ENCODE assay signal across 35 mouse cellular contexts in the genomic region with DNA sequence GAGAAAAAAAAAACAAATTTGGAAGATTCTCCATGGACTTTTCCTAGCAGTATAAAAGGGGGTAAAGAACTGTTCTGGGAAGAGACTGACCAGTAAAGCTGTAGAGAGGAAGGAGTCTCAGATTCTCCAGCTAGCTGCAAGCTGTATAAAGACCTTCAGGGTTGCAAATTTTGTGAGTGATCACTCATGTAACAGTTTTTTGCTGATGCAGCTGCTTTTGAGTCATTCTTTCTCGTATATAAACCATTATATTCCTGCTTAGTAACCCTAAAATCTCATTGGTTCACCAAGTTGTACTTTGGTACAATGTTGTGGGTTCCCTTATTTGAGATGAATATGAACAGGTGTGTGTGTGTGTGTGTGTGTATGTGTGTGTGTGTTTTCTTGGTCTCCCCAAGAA.
"Had no signal": no experiment of that assay in that cellular context is flagged by ENCODE, and none has a peak within 500 bp of the region (broad histone marks: within the 10 kb centered on the region; RNA-seq: fewer than 3 reads in every experiment).

No protein-coding gene starts in this region.

- ATAC-seq: hindbrain, embryonic 16.5 days; hindbrain, postnatal 0 days; inflammation-experienced regulatory T-cells, adult 6 months; intestine, embryonic 15.5 days; intestine, embryonic 16.5 days; intestine, postnatal 0 days had no signal

- H3K4me1 ChIP-seq: heart, embryonic 12.5 days; heart, embryonic 13.5 days; heart, embryonic 15.5 days; hindbrain, embryonic 10.5 days; hindbrain, embryonic 12.5 days; hindbrain, embryonic 13.5 days; hindbrain, embryonic 15.5 days; intestine, embryonic 15.5 days; kidney, embryonic 15.5 days had no signal

- DNase-seq: heart, postnatal 10 days; heart, postnatal 14 days; heart, postnatal 36 days; heart, postnatal 4 days; kidney, adult 11 months; kidney, adult 18-20 months; kidney, adult 2 months; kidney, adult 8-10 months; kidney, adult 9 months; kidney, postnatal 10 days; kidney, postnatal 14 days; kidney, postnatal 25 days; kidney, postnatal 36 days; kidney, postnatal 4 days; layer of hippocampus, adult 9-11 months; layer of hippocampus, postnatal 36 days had no signal

- H3K4me2 ChIP-seq: heart, embryonic 11.5 days; heart, embryonic 12.5 days; heart, embryonic 13.5 days; heart, embryonic 15.5 days; hindbrain, embryonic 12.5 days; hindbrain, embryonic 13.5 days; hindbrain, embryonic 14.5 days; hindbrain, embryonic 15.5 days; intestine, embryonic 15.5 days; kidney, embryonic 15.5 days had no signal

- H3K9me3 ChIP-seq: heart, embryonic 12.5 days; heart, embryonic 13.5 days; heart, embryonic 15.5 days; hindbrain, embryonic 10.5 days; hindbrain, embryonic 12.5 days; hindbrain, embryonic 13.5 days; hindbrain, embryonic 15.5 days; intestine, embryonic 15.5 days; kidney, embryonic 15.5 days had no signal

- H3K4me3 ChIP-seq: heart, embryonic 12.5 days; heart, embryonic 13.5 days; heart, embryonic 15.5 days; hindbrain, embryonic 10.5 days; hindbrain, embryonic 12.5 days; hindbrain, embryonic 13.5 days; hindbrain, embryonic 15.5 days; intestine, embryonic 15.5 days; kidney, embryonic 15.5 days; layer of hippocampus, adult 2 months; left cerebral cortex, adult 2 months had no signal

- H3K36me3 ChIP-seq: heart, embryonic 12.5 days; heart, embryonic 13.5 days; heart, embryonic 15.5 days; hindbrain, embryonic 10.5 days; hindbrain, embryonic 12.5 days; hindbrain, embryonic 13.5 days; hindbrain, embryonic 15.5 days; intestine, embryonic 15.5 days; kidney, embryonic 15.5 days had no signal

- H3K27ac ChIP-seq: heart, embryonic 13.5 days; heart, embryonic 15.5 days; hindbrain, embryonic 10.5 days; hindbrain, embryonic 12.5 days; hindbrain, embryonic 13.5 days; hindbrain, embryonic 14.5 days; hindbrain, embryonic 15.5 days; hindbrain, postnatal 0 days; intestine, embryonic 15.5 days; kidney, embryonic 15.5 days; kidney, postnatal 0 days; layer of hippocampus, adult 2 months; left cerebral cortex, adult 2 months had no signal

- H3K27me3 ChIP-seq: heart, embryonic 12.5 days; heart, embryonic 13.5 days; heart, embryonic 15.5 days; hindbrain, embryonic 12.5 days; hindbrain, embryonic 13.5 days; hindbrain, embryonic 15.5 days; intestine, embryonic 15.5 days; kidney, embryonic 15.5 days had no signal

- H3K9ac ChIP-seq: heart, embryonic 12.5 days; heart, embryonic 13.5 days; heart, embryonic 15.5 days; hindbrain, embryonic 12.5 days; hindbrain, embryonic 13.5 days; hindbrain, embryonic 14.5 days; hindbrain, embryonic 15.5 days; intestine, embryonic 15.5 days; kidney, embryonic 15.5 days had no signal
